Mouse (Mus musculus) neural tube, postnatal 0 days (tissue): ENCODE measurements around the gene Fnd3c2. TPM values are rescaled to one million over a fixed set of nuclear protein-coding genes. Genes with fewer than 3 reads are reported as not detected.

Experiments used
- polyA plus RNA-seq: library from polyadenylated mRNA; unstranded; fragments of >200 nt; fragmentation: Nextera tagmentation; extraction: Ambion mirVana; gene quantifications from 2 replicates; pipeline ENCODE4 v1.2.1, GENCODE M21; 2015

The Fnd3c2 gene
- polyA plus RNA-seq = not detected in 2 replicates

DNA sequence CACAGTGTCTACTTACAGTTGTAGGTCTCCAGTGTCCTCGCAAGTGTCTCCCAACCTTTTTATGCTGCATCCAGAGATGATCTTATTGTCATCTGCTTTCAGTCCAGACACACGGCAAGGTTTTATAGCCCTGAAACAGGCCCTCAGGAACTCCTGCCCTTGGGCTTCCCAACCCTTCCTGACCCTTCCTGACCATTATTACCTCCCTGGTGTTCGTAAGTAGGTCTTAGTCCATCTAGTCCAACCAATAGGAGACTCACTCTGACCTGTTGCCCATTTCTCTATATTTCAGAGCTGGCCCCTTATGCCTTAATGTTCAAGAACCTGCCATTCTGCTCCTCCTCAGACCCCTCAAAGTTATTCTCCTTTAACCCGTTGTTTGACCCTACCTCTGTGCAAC, at the start of gene Fnd3c2:
Gene Fnd3c2, minus strand, starts transcription at position 101 of the 400 bp plus-strand sequence.

DNA sequence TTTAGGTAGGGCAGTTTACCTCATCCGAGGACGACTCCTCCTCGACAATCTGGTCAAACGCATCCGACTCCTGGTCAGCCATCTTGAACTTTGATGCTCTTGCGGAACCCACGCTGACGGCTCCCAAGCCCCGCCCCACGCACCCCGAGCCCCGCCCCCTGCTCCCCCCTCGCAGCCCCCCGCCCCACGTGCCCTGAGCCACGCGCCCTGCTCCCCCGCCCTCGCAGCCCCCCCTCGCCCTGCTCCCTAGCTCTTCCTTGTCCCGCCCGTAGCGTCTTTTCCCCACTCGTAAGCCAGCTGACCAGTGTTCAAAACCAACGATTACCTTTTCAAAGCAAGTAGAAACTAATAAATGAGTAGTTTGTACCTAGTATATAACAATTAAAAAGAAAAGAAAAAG, 34.1 kb downstream of the Fnd3c2 start, which contains the start of gene Taf9b:
Gene Taf9b, minus strand, starts transcription at position 101 of the 400 bp plus-strand sequence.

DNA sequence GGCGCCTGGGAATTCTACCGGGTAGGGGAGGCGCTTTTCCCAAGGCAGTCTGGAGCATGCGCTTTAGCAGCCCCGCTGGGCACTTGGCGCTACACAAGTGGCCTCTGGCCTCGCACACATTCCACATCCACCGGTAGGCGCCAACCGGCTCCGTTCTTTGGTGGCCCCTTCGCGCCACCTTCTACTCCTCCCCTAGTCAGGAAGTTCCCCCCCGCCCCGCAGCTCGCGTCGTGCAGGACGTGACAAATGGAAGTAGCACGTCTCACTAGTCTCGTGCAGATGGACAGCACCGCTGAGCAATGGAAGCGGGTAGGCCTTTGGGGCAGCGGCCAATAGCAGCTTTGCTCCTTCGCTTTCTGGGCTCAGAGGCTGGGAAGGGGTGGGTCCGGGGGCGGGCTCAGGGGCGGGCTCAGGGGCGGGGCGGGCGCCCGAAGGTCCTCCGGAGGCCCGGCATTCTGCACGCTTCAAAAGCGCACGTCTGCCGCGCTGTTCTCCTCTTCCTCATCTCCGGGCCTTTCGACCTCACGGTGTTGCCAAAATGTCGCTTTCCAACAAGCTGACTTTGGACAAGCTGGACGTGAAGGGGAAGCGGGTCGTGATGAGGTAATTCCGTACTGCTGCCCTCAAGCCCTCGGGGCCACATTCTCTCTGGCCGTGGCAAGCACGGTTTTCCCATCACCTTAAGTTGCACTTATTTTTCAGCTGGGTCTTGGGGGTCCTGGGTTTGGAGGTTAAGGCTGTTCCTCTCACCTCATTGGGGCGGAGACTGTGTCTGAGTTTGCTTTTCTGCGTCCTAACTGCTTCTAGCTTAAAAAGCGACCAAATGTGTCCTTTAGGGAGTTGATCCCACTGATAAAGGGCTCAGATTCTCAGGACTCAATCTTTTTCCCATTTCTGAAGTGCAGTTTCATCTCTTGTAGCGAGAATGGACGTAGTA, 68.2 kb downstream of the Fnd3c2 start, which contains the start of gene Pgk1:
Gene Pgk1, plus strand, starts transcription at position 388 of the 937 bp plus-strand sequence.

Other genes starting within 250 kb of the Fnd3c2 start
- 17.2 and 18.3 TPM in 2 replicates for gene Magt1, start 243.5 kb downstream of the Fnd3c2 start, polyA plus RNA-seq
- gene Cox7b, start 239.7 kb downstream of the Fnd3c2 start, polyA plus RNA-seq = 560 and 579 TPM in 2 replicates
- gene Atp7a, start 228.1 kb downstream of the Fnd3c2 start, polyA plus RNA-seq = 4.7 and 5.0 TPM in 2 replicates
- 0.24 and 0.41 TPM in 2 replicates for gene Tlr13, start 112.2 kb downstream of the Fnd3c2 start, polyA plus RNA-seq
- 278 and 282 TPM in 2 replicates for gene Pgk1, start 68.3 kb downstream of the Fnd3c2 start, polyA plus RNA-seq
- gene Taf9b, start 34.2 kb downstream of the Fnd3c2 start, polyA plus RNA-seq = 28.5 and 30.6 TPM in 2 replicates
- gene Fndc3c1, start 230.0 kb upstream of the Fnd3c2 start, polyA plus RNA-seq = not detected in 2 replicates